Mouse (Mus musculus) 416B (cell line): ENCODE data around the gene Klk8.

ENCODE experiments used
- DNase-seq: peaks from one replicate; pipeline ENCODE4 v3.0.0; 2011; ENCODE audit warnings: low read depth

The Klk8 gene

GRCm38 (mm10) chr7:43797333-43797769 lies at the start of gene Klk8:
TSS of gene Klk8 (plus strand) at chr7:43797577.
- DNase-seq = no peak

DNA sequence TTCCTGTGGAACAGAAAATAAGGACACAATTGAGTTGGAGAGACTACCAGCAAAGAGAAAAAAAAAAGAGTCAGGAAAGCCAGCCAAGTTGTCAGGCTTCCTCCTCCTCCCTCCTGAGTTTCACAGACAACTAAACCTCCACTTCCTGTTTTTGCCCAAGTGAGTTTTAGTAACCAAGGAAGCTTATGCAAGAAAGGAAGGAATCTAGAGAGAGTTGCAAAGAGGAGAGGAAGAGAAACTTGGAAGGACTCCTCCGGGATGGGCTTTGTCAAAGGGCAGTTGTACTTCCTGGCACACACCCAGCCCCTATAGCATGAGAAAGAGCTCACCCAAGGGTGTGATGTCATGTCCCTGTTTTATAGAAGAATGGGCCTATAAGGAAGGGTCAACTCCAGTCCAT lies 49.6 kb upstream of the Klk8 start:
- DNase-seq = peak; percentile 10

DNA sequence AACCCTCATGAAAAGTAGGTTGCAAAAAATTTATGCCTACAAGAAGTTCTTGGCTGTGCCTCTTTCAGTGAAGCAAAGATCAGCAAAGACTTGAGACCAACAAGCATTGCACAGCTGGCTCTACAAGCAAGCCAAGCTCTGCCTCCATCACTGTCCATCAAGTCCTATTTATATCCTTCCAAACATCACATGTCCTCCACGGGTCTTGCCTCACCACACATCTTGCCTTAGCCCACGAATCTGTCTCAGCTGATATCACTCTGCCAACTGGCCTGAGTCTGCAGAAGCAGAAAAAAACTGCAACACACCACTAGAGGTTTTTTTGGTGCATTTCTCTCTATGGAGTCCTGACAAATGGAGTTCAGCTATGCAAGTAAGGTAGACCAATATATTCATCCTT lies 44.6 kb upstream of the Klk8 start:
- DNase-seq = no peak

DNA sequence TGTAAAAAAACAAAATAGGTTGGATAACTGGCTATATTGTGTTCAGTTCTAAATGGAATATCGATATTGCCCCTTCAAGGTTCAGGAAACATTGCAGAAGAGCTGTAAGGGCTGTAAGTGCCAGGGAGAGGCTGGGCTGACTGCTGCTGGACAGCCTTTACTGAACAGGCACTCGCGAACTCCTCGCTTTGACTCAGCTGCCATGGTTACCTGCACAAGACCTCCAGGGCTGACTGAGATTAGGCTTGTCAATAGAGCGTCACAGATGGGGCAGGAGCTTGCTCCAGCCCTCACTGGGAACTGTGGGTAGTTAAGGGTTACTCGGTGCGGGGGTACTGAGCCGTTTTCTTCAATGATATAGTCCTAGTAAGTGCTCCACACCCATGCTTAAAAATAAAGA lies 30.9 kb upstream of the Klk8 start:
- DNase-seq = no peak

GRCm38 (mm10) chr7:43768597-43768996 lies 28.8 kb upstream of the Klk8 start, which contains the start of gene Klk12:
TSS of gene Klk12 (plus strand) at chr7:43768897.
- DNase-seq = no peak

- DNase-seq = no peak
These were observed 27.7 kb upstream of the Klk8 start for GRCm38 (mm10) chr7:43769636-43770035.

- DNase-seq = no peak
These were observed 26.7 kb upstream of the Klk8 start for GRCm38 (mm10) chr7:43770701-43771100.

- DNase-seq = no peak
These were observed 25.5 kb upstream of the Klk8 start for GRCm38 (mm10) chr7:43771916-43772315.

GRCm38 (mm10) chr7:43772901-43773300 lies 24.5 kb upstream of the Klk8 start:
- no peak for DNase-seq

DNA sequence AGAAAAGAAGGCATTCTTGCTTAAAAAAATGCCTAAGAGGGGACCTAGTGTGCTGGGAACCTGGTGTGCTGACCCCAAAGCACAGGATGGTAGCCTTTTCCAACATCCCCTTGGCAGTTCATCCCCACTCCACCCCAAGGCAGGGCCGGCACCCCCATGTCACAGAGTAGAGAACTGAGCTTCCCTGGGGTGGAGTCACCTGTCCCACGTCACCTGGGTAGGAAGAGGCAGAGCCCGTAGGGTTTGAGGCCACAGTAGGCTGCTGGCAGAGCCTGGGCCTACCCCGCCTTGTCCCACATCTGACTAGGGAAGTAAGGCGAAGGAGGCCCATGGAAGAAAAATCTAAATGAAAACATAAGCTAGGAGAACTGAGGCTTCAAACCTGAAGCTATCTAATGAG lies 23.0 kb upstream of the Klk8 start, which contains the start of gene Klk11:
Gene Klk11 (plus strand): TSS at position 241 of the 400 bp plus-strand sequence.
- DNase-seq = no peak

DNA sequence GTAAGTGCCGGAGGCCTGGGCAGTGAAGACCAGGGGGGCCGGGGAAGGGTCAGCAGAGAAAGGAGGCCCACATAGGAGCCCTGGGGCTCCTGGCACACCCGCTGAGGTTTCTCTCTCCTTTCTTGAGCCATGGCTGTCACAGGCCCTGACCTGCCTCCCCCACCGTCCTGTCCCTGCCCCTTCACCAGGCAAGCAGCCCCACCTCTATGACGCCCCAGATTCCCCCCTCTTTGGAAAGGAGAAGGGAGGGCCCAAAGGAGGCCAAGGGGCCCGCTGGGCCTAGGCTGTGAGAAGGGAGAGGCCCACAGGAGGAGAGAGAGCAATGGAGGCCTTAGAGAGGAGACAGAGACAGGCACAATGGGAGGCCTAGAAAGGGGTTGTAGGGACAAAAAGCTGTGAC lies 22.6 kb upstream of the Klk8 start:
- no peak for DNase-seq

- no peak for DNase-seq
These were observed 21.9 kb upstream of the Klk8 start for GRCm38 (mm10) chr7:43775311-43776057.

DNA sequence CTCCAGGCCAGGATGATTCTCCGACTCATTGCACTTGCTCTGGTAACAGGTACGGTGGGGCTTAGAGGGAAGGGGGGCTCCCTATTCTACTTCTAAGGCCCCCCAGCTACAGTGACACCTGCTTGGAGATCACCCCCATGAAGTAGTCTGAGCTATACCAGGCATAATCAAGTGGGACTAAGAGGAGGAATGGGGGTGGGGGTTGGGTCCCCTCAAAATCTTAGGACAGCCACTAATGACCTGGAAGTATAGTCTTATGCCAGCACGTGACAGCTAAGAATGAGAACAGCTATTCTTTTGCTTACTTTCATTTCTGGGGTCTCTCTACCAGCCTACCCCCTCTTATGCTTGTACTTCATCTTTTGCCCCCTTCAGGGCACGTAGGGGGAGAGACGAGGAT lies 20.9 kb upstream of the Klk8 start:
- no peak for DNase-seq

DNA sequence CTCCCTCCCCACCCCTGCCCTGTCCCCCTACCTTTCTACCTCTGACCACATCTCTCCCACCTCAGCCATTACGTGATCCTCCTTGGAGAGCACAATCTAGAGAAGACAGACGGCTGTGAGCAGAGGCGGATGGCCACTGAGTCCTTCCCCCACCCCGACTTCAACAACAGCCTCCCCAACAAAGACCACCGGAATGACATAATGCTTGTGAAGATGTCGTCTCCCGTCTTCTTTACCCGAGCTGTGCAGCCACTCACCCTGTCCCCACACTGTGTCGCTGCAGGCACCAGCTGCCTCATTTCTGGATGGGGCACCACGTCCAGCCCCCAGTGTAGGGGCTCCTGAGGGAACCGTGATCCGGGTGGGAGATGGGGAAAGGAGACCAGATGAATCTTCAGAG lies 20.0 kb upstream of the Klk8 start:
- no peak for DNase-seq

DNA sequence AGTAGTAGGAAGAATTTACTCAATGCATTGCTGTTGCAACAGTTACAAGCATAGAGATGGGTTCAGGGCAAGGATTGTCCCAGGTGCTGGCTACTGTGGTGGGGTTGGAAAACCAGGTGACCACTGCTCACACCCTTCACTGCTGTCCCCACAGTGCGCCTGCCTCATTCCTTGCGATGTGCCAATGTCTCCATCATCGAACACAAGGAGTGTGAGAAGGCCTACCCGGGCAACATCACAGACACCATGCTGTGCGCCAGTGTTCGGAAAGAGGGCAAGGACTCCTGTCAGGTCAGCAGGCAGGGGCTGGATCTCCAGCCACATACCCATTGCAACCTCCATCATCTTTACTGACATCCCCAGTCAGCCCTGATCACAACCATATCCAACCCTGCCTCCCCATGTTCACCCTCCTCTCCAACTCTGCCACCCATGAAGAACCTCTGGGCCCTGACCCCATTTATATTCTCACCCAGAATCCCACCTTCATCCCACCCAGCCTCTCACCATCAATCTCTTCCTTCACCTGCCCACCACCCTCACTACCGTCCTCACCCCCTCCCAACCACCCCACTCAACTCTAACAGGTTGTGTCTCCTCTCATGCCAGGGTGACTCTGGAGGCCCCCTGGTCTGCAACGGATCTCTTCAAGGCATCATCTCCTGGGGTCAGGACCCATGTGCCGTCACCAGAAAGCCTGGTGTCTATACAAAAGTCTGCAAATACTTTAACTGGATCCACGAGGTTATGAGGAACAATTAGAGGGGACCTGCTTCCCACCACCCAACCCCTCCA lies 19.0 kb upstream of the Klk8 start:
- DNase-seq = no peak

- no peak for DNase-seq
These were observed 17.1 kb upstream of the Klk8 start for GRCm38 (mm10) chr7:43780241-43780640.

DNA sequence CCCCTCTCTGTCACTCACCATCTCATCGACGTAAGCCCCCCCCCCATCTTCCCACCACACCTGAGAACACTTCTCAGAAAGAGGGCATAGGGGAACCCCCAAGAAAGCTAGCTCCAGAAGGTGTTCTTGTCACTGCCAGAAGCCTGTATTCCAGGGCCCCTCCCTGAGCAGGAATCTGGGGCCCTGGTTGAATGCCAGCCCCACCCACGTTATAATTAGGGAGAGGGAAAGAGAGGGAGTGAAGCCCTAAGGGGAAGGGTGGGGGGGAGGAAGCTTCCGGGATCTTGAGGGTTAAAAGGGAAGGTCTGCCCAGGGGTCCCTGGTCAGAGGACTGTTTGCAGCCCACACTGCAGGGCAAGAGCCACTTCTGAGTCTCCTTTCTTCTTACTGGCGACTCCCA lies 16.6 kb upstream of the Klk8 start, which contains the start of gene Klk10:
Gene Klk10 (plus strand): TSS at position 290 of the 400 bp plus-strand sequence.
- no peak for DNase-seq

- no peak for DNase-seq
These were observed 15.8 kb upstream of the Klk8 start for GRCm38 (mm10) chr7:43781541-43781940.

DNA sequence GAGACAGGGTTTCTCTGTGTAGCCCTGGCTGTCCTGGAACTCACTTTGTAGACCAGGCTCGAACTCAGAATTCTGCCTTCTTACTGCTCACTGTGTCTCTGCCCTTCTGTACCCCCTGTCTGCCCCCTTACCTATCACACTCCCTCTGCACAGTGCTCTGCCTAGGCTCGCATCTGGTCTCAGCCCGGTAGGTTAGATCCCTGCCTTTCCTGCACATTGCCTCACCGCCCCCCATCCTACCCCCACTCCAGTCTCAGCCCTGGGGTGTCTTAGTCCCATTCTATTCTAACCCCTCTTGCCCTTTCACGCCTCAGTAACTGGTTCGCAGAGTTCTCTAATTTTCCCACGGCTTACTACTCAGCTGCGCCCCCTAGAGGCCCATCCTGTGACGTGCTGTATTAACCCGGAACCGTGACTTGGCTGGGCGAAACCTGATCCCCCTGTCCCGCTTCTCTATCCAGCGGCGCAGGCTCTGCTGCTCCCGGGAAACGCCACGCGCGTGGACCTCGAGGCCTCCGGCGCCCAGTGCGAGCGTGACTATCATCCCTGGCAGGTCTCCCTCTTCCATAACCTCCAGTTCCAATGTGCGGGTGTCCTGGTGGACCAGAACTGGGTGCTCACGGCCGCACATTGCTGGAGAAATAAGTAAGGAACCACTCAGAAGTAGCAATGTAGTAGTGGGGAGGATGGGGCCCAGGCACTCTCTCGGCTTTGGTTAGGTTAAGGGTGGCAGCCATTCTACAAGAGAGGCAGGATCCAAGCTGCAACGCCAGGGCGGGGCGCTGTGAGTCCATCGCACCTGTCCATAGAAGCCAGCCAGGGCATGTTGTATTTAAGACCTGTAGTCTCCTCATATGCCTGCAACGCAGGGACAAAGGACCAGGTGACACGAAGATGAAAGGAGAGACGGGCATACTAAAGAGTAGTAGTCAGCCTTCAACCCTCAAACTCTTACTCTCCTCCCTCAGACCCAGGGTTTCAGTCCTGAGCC lies 14.8 kb upstream of the Klk8 start:
- peak; percentile 68 for DNase-seq

DNA sequence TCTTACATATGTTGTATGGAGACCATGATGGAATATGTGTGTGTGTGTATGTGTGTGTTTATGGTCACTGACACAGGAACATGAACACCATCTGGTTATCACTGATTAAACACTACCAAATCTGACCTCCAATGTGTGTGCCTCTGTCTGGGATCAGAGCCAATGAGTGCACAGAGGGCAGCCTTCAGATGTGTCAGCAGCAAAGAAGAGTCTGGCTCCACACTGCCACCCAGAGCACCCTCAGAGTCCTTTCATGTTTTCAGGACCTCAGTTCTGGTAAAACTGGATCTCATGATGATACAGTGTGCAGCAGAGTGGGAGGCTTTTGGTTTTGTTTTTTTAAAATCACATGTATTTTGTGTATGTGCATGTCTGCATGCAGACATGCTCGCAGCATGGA lies 12.1 kb upstream of the Klk8 start:
- peak; percentile 45 for DNase-seq

DNA sequence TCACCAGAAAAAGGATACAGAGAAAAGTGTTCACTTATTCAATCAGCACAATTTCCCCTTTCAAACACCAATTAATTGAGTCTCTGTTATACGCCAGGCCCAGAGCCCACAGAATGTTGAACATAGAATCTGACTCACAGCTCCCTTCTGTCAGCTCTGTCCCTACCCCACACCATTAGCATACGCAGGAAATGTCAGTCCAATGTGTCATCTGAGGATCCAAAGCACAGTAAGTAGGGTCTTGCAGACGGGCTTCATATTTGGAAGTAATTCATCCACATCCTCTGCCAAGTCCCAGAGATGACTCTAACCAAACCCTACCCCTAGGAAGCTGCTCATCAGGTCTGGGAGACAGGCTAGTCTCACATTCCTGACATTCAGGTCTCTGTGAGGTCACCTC lies 9.3 kb upstream of the Klk8 start:
- DNase-seq = no peak

- DNase-seq = peak; percentile 5
These were observed 8.1 kb upstream of the Klk8 start for GRCm38 (mm10) chr7:43789295-43789694.
